Mouse (Mus musculus) brain, embryonic 18.5 days (tissue): Measurements from ENCODE around the gene Fbxo34.
"Not testable (repeated sequence)": the region's sequence is repeated elsewhere in the genome, so short reads cannot be mapped to it uniquely, and the experiment has no call there.

ENCODE experiments used
- DNase-seq: peaks from one replicate; pipeline ENCODE4 v3.0.0-alpha.2; 2012; ENCODE audit warnings: low read depth, low spot score

Gene Fbxo34

GRCm38 (mm10) chr14:47516755-47517154 lies 66.5 kb downstream of the Fbxo34 start:
- no peak for DNase-seq

DNA sequence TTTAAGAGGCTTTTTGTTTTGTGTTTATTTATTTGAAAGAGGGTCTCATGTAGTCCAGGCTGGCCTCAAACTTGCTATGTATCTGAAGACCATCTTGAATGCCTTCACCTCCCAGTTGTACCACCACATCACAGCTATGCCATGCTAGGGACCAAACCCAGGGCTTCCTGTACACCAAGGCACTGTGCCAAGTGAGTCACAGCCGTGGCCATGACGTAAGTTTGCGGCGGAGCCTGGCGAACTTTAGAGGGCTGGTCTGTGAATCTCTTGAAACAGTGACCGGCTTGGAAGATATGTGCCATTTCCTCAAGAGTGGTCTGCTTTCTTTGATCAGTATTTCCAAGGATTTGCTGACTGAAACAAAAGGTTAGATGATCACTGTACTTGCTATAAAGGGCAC lies 68.4 kb downstream of the Fbxo34 start:
- no peak for DNase-seq

GRCm38 (mm10) chr14:47520751-47521449 lies 70.7 kb downstream of the Fbxo34 start:
- DNase-seq, result no peak

- no peak for DNase-seq
Measured at GRCm38 (mm10) chr14:47521609-47522008, 71.4 kb downstream of the Fbxo34 start.

- no peak for DNase-seq
Measured at GRCm38 (mm10) chr14:47522301-47522700, 72.1 kb downstream of the Fbxo34 start.

DNA sequence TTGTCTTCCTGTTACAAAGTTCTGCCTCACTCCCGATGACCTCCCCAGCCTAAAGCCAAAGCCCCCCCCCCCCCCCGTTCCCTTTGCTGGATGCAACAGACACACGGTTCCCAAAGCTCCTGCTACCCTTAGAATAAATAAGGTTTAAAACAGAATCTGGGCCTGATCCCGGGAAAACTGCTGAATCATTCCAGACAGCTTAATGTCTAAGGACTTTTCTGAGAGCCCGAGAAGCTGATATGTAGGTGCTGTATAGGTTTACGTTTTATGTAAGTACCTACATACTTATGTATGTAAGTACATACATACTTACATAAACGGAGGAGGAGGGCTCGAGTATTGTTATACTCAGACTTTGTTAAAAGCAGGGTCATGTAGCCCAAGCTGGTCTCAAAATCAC lies 75.2 kb downstream of the Fbxo34 start:
- DNase-seq, result no peak

GRCm38 (mm10) chr14:47525861-47526260 lies 75.6 kb downstream of the Fbxo34 start:
- DNase-seq, result no peak

DNA sequence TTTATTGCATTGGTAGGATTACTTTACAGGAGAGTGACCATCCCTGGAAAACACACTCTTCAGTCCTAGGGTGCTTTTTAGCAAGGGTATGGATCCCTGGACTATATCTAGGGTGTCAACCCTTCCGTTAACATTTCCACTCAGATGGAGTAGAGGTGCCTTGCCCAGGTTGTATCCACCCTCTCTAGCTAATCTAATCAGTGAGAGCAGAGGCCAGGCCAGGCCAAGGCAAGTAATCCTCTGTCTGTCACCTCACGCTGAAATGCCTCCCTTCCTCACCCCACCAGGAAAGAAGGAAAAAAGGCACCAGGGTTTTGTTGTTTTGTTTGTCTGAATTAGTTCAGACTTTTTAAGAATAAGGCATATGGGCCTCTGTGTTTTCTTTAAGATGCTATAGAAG lies 77.6 kb downstream of the Fbxo34 start:
- no peak for DNase-seq

DNA sequence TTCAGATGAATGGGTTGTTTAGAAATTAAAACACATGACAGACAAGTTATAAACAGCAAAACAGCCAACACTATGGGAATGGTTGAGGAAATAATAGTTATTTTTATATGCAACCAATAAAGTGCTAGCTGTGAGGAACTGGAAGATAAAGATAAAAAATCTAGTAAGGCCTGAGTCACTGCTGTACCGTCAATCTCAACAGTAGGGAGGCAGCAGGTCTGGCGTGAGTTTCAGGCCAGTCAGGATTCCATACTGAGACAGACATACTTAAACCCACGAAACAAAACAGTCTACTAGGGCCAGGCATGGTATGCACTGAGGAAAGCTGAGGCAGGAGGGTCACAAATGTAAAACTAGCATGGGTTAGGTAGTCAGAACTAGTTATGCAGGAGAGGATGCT lies 78.1 kb downstream of the Fbxo34 start:
- DNase-seq, result no peak

GRCm38 (mm10) chr14:47529019-47529418 lies 78.8 kb downstream of the Fbxo34 start:
- no peak for DNase-seq

DNA sequence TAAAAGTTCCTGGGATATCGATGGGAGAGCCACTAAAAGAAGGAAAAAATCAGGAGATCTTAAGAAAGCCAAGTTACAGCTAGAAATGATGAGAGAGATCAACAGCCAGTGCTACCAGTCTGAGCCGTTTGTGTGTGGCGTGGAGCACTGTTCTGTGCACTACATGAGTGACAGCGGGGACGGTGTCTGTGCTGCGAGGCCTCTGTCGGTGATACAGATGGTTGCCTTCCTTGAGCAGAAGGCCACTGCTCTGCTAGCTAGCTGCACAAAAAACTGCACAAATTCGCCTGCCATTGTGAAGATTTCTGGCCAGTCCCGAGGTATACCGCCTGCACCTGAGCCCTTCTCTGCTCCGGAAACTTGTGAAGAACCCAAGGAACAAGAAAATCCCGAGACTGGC lies 79.4 kb downstream of the Fbxo34 start:
- DNase-seq, result not testable (repeated sequence)

DNA sequence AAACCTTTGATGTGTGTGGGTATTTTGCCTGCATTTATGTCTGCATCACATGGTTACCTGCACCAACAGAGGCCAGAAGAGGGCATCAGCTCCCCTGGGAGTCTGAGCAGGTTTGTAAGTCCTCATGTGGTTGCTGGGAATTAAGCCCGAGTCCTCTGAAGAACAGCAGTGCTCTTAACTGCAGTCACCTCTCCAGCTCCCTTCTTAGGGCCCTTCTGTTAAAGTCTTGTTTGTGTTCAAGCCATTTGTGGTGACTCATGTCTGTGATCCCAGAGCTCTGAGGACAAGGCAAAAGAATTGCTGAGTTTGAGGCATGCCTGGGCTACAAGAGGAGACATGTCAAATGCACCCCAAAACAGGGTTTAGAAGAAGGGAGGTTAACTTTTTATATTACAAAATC lies 82.3 kb downstream of the Fbxo34 start:
- DNase-seq, result no peak

GRCm38 (mm10) chr14:47533365-47534175 lies 83.3 kb downstream of the Fbxo34 start:
- no peak for DNase-seq

DNA sequence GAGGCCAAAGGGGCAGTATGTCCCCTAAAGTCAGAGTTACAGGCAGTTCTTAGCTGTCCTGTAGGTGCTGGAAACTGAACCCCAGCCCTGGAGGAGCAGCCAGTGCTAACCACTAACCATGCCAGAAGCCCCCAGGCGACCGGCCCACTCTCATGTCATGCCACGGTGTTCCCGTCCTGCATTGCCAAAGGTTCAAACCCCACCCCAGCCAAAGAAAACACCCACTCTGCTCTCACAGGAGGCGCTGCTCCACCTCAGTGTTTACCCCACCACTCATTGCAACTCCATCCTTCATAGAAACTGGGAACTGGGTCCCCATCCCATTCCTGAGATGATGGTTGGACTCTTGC lies 83.9 kb downstream of the Fbxo34 start:
- no peak for DNase-seq

- DNase-seq, result no peak
Measured at GRCm38 (mm10) chr14:47535096-47535495, 84.9 kb downstream of the Fbxo34 start.

DNA sequence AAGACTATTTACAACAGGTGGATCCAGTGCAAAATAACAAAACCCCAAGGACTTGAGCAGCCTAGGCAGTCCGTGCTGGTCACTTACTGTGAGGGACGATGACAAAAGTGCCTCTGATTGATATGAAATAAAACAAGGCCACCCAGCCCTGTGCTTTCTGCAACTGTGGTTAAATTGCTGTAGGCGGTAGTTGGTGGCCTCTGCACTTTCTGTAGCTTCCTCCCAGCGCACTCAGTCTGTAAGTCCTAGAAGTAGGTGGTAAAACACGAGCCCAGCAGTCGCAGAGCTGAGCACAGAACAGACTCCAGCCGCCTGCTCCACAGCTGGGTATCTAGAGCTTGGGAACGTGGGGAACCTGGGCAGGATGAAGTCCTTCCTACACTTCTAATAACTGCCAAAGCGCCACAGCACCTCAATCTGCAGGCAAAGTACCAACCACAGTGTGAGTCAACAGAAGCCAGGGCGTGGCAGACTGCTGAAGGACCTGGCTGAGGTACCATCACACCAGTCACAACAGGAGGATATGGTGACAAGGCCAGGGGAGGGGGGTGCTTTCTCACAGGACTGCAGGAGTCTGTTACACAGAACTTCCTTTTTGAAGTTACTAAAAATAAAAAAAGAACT lies 91.2 kb downstream of the Fbxo34 start:
- DNase-seq, result no peak

GRCm38 (mm10) chr14:47542283-47542682 lies 92.1 kb downstream of the Fbxo34 start:
- no peak for DNase-seq

DNA sequence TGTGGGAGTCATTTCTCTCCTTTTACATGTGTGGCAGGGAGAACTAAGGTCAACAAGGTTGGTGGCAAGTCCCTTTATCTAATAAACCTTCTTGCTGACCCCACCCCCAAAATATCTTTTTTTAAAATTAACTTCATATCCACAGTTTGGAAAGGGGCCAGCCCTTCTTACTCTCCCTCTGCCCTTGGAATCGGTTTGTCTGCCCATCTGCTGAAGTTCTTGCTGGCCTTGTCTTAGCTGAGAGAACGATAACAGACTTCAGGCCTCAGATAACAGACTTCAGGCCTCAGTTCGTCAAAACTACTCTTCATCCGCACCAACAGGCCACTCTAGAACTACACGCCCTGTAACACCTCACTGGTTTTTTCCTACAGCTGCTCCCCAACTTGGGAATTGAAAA lies 94.1 kb downstream of the Fbxo34 start:
- DNase-seq, result no peak

DNA sequence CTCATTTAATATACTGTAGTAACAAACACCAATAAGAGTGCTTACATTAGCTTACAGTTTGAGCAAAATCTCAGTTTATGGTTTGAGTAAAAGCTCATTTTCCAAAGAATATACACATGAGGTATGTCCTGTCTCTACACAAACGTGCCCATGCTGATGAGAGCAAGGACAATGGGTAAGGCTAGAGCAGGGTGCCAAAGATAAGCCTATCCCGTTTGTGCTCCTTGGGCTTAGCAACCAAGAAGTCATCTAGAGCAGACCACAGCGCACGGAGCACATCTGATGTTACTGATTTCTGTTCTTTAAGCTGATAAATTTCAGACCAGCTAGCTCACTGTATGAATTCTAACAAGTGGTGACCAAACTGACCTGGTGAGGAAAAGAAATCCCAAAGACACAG lies 94.7 kb downstream of the Fbxo34 start:
- no peak for DNase-seq

DNA sequence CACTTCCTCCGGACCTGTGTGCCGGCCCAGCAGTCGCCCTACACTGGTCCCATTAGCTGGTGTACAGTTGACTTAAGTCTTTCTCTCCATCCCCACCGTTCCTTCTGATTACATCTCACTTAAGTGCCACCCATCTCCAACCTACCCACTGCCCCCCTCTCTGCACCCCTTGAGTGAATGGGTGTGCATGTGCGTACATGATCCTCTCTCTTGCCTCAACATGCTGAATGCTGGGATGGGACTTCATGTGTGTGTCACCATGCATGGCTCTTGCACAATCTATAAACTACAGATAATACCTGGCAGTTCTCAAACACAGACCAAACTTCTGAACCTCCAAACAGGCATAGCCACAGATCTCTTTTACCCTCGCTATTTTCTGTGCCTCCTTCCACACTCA lies 101.4 kb downstream of the Fbxo34 start:
- DNase-seq, result no peak

- DNase-seq, result no peak
Measured at GRCm38 (mm10) chr14:47553380-47553779, 103.2 kb downstream of the Fbxo34 start.

GRCm38 (mm10) chr14:47554236-47554635 lies 104.0 kb downstream of the Fbxo34 start:
- DNase-seq, result no peak

- no peak for DNase-seq
Measured at GRCm38 (mm10) chr14:47555225-47555624, 105.0 kb downstream of the Fbxo34 start.
